Mouse (Mus musculus) lung, postnatal 0 days (tissue): ENCODE measurements at regions not wholly inside any gene's neighbourhood (a gene's known extent, or its start where the extent isn't known, plus 50 kb on each side); places are given as distances from the start of the nearest gene placed in this dataset.

Experiments
- ATAC-seq: fragments of 200-750 bp; cut with Nextera tagmentation; 2 replicates; pipeline ENCODE4 v1.8.0; 2017; ENCODE audit warnings: moderate library complexity
- DNase-seq: peaks from one replicate; pipeline ENCODE4 v3.0.0-alpha.2; 2016; ENCODE audit warnings: low spot score
- H3K27ac ChIP-seq: fragments of 300-500 bp; sonication (generic); 2 replicates; pipeline ENCODE4 v1.5.1; 2014; ENCODE audit warnings: antibody characterized with exemption, mild to moderate bottlenecking, low read length, mixed read lengths
- H3K27me3 ChIP-seq: fragments of 300-500 bp; sonication (generic); replicated peaks from 2 replicates; pipeline ENCODE4 v1.6.1; 2014; ENCODE audit warnings: low read length, mixed read lengths; ENCODE audit not compliant: insufficient read depth
- H3K36me3 ChIP-seq: fragments of 300-500 bp; sonication (generic); 2 replicates; pipeline ENCODE4 v1.6.1; 2014; ENCODE audit warnings: low read length, mixed read lengths; ENCODE audit not compliant: insufficient read depth
- H3K4me1 ChIP-seq: fragments of 300-500 bp; sonication (generic); 2 replicates; pipeline ENCODE4 v1.6.1; 2014; ENCODE audit warnings: antibody characterized with exemption, low read depth, low read length, mixed read lengths; ENCODE audit not compliant: insufficient read depth
- H3K4me2 ChIP-seq: fragments of 300-500 bp; sonication (generic); replicated peaks from 2 replicates; pipeline ENCODE4 v1.6.1; 2014; ENCODE audit warnings: low read depth, mild to moderate bottlenecking, low read length, moderate library complexity, mixed read lengths
- H3K4me3 ChIP-seq: fragments of 300-500 bp; sonication (generic); 2 replicates; pipeline ENCODE4 v1.5.1; 2014; ENCODE audit warnings: low read depth, low read length
- H3K9ac ChIP-seq: fragments of 300-500 bp; sonication (generic); replicated peaks from 2 replicates; pipeline ENCODE4 v1.6.1; 2014; ENCODE audit warnings: low read depth, mild to moderate bottlenecking
- H3K9me3 ChIP-seq: fragments of 300-500 bp; sonication (generic); 2 replicates; pipeline ENCODE4 v1.6.1; 2016; ENCODE audit warnings: low read length, mixed read lengths
- CTCF ChIP-seq: IDR thresholded peaks from 2 replicates; pipeline ENCODE4 v1.5.1; 2016; ENCODE audit warnings: antibody characterized with exemption, mild to moderate bottlenecking
- EP300 ChIP-seq: IDR thresholded peaks from 2 replicates; pipeline ENCODE4 v1.6.1; 2016; ENCODE audit warnings: antibody characterized with exemption, mild to moderate bottlenecking, control low read depth
- WGBS: fragments of 180-500 bp; shearing (Covaris S2); extraction: QIAGEN DNeasy Blood & Tissue Kit; methylation state at CpG from one replicate; pipeline ENCODE4 v1.1.7; 2014; 5-methylcytosine and 5-hydroxymethylcytosine counted together

DNA sequence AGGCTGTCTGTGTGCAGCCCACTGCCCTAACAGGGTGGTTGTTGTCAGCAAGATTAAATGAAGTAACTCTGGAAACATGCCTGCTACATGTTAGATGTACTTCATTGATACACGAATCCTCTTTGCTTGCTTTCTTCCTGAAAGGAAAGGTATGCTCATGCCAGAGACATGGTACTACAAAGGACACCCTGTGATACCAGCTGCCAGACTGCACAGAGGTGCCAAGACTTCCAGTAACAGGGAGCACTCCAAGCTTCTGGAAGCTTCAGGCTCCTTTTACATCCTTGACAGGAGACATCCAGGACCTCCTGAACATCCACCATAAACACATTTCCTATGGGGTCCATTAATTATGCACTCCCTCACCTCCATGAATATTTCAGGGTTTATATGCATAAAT, 505.7 kb downstream of the 1810013L24Rik start:
- TF ChIP-seq CTCF (no peak), EP300 (no peak)
- H3K27ac ChIP-seq = no peak overlapping the region
- no peaks in the 10 kb centered on the region for H3K4me1 ChIP-seq
- H3K36me3 ChIP-seq = no peaks in the 10 kb centered on the region
- H3K9ac ChIP-seq = no peak overlapping the region
- WGBS = 94% methylated on average over 1 of the region's 1 CpGs
- no peak for ATAC-seq
- H3K27me3 ChIP-seq = no peaks in the 10 kb centered on the region
- no peak for DNase-seq
- no peak overlapping the region for H3K4me3 ChIP-seq
- H3K9me3 ChIP-seq = no peaks in the 10 kb centered on the region
- H3K4me2 ChIP-seq = no peak overlapping the region

DNA sequence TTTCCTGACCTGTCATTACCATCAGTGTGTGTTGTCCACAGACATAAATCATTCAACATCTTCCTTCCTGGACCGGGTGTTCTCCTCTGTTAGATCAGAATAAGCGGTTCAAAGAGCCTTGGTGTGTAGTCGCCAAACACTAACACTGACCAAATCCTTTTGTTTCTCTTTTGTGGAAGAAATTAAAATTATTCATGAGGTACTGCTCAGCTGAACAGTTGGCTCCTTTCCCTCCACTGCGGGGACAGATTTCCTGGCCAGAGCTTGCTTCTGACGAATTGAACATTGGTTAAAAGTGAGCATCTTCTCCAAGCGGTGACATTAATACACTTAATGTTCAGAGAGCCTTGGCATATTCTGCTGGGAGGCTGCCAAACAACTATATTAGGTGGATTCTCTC, 506.2 kb downstream of the 1810013L24Rik start:
- no peaks in the 10 kb centered on the region for H3K9me3 ChIP-seq
- H3K27me3 ChIP-seq = no peaks in the 10 kb centered on the region
- no peaks in the 10 kb centered on the region for H3K36me3 ChIP-seq
- DNase-seq = no peak
- no peak overlapping the region for H3K27ac ChIP-seq
- H3K9ac ChIP-seq = no peak overlapping the region
- no peak for ATAC-seq
- H3K4me1 ChIP-seq = no peaks in the 10 kb centered on the region
- no peak overlapping the region for H3K4me3 ChIP-seq
- no peak for TF ChIP-seq EP300
- no peak for TF ChIP-seq CTCF
- 75% methylated on average over 6 of the region's 6 CpGs for WGBS
- no peak overlapping the region for H3K4me2 ChIP-seq

DNA sequence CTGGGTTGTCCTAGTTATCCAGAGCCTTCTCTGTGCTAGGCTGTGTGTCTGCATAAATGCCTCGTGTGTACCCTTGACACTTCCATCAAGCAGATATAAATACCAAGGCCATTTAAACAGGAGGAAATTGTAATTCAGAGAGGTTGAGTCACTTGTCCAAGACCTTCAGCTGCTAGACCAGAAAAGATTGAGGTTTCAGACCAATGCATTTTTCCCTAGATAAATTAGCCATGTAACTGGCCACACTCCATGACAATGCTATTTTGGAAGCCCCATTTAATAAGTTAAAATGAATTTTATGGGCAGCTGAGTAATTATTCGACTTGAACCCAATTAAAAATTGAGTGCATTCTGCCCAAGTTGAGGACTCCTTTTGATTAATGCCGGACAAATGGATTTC, 509.6 kb downstream of the 1810013L24Rik start:
- Histone ChIP-seq H3K27ac (no peak overlapping the region), H3K9me3 (no peaks in the 10 kb centered on the region), H3K4me2 (no peak overlapping the region), H3K36me3 (no peaks in the 10 kb centered on the region), H3K27me3 (no peaks in the 10 kb centered on the region), H3K4me3 (no peak overlapping the region), H3K9ac (no peak overlapping the region), H3K4me1 (no peaks in the 10 kb centered on the region)
- DNase-seq = no peak
- TF ChIP-seq CTCF (no peak), EP300 (no peak)
- 74% methylated on average over 3 of the region's 3 CpGs for WGBS
- ATAC-seq = no peak

DNA sequence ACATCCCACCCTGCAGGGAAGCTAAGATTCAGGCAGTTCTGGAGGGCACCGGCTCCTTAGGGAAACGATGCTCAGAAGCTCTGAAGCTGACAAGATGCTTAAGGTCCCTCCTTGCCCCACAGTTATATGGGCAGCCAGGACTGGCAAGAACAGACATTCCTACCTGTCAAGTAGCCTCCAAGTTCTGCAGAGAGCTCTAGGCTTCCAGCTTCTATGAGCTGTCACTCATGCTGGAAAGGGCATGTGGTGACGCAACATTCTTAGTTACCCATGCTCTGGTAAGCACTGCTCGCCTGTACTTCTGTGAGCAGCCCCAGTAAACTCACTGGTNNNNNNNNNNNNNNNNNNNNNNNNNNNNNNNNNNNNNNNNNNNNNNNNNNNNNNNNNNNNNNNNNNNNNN, 511.3 kb downstream of the 1810013L24Rik start:
- H3K9me3 ChIP-seq = no peaks in the 10 kb centered on the region
- H3K4me2 ChIP-seq = no peak overlapping the region

DNA sequence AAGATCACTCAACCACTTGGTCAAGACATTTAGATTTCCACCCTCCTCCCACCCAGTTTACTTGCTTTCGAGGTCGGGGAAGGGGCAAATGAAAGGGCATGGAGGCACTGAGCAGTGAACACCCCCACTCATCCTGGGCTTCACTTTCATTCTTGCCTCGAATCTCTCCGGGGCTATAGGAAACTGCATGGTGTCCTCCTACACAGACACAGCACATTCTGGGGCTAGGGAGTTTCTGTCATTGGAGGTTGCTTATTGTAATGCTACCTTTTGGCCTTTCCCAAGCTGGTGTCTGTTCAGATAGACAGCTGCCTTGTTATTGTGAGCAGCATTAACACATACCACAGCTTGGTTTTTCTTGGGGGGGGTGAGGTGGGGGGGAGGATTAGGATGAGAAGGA, 523.9 kb downstream of the 1810013L24Rik start:
- TF ChIP-seq CTCF (no peak), EP300 (no peak)
- Histone ChIP-seq H3K4me3 (no peak overlapping the region), H3K9me3 (no peaks in the 10 kb centered on the region), H3K4me2 (no peak overlapping the region), H3K27ac (no peak overlapping the region), H3K9ac (no peak overlapping the region), H3K4me1 (no peaks in the 10 kb centered on the region), H3K36me3 (no peaks in the 10 kb centered on the region), H3K27me3 (no peaks in the 10 kb centered on the region)
- DNase-seq (no peak), ATAC-seq (no peak)
- WGBS = 88% methylated on average over 4 of the region's 4 CpGs

More for the DNA sequence above, 511.3 kb downstream of the 1810013L24Rik start:
- DNase-seq = peak; percentile 42
- H3K9ac ChIP-seq = no peak overlapping the region
- WGBS = 71% methylated on average over 4 of the region's 4 CpGs
- H3K4me3 ChIP-seq = no peak overlapping the region
- H3K4me1 ChIP-seq = no peaks in the 10 kb centered on the region
- H3K36me3 ChIP-seq = no peaks in the 10 kb centered on the region
- peak; percentile 63 for ATAC-seq
- no peaks in the 10 kb centered on the region for H3K27me3 ChIP-seq
- no peak overlapping the region for H3K27ac ChIP-seq
- TF ChIP-seq EP300 (no peak), CTCF (no peak)

DNA sequence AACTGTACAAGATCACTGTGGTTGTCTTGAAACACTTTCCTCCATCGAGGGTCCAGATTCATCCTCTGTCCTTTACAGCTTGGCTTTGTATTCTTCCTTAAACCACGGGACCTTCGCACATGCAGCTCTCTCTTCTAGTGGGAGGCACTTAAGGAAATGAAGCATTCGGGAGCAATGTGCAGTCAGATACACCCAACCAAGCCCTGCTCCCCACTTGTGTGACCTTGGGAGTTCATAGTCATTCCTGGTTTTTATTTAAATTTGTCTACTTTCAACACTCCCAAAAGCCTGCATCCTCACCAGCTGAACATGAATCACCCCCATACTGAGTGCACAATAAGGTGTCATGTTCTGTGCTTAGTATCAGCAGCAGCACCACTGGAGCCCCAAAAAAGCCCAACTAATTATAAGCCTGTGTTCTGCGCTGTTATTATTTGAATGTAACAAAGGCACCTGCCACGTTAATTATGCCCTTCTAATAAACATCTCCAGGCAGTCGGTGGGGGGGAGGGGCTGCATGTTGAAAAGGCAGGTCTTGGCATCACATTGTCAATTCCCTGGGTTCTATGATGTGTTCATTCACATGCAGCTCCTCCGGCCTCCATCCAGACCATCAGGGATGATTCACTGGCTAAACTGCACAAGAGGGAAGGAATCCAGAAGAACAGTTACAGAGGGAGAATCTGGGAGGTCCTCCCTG, 524.6 kb downstream of the 1810013L24Rik start:
- WGBS = 78% methylated on average over 8 of the region's 8 CpGs
- Histone ChIP-seq H3K27me3 (no peaks in the 10 kb centered on the region), H3K4me2 (no peak overlapping the region), H3K4me1 (no peaks in the 10 kb centered on the region), H3K9ac (no peak overlapping the region), H3K9me3 (no peaks in the 10 kb centered on the region), H3K36me3 (no peaks in the 10 kb centered on the region), H3K4me3 (no peak overlapping the region), H3K27ac (no peak overlapping the region)
- ATAC-seq = no peak
- no peak for DNase-seq
- TF ChIP-seq EP300 = no peak

DNA sequence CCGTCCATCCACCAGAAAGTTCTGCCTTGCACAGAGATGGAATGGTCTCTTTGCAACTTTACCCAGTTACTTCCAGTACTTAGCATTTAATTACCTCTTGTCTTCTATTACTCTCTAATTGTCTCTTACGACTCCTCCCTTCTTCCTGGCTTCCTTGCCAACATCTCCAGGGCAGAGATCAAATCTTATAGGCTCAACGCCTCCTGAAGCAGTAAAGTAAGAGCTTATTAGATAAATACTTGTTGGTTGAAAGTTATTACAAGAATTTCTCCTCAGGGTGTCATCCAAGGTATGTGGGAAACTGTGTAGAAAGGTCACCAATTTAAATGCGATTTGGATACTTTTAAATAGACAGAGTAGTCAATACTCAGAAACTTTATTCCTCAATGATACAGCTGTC, 528.8 kb downstream of the 1810013L24Rik start:
- Histone ChIP-seq H3K4me1 (no peaks in the 10 kb centered on the region), H3K9me3 (no peaks in the 10 kb centered on the region), H3K9ac (no peak overlapping the region), H3K36me3 (no peaks in the 10 kb centered on the region), H3K27ac (no peak overlapping the region), H3K4me2 (no peak overlapping the region), H3K27me3 (no peaks in the 10 kb centered on the region), H3K4me3 (no peak overlapping the region)
- TF ChIP-seq EP300 (no peak), CTCF (no peak)
- ATAC-seq = no peak
- 57% methylated on average over 4 of the region's 4 CpGs for WGBS
- DNase-seq = no peak
